Mouse (Mus musculus): ENCODE measurements around the gene Dbx1. TPM values are rescaled to one million over a fixed set of nuclear protein-coding genes. Genes with fewer than 3 reads are reported as not detected.

Gene Dbx1
- total RNA-seq, 2 experiments from 2014 or later: not detected

DNA sequence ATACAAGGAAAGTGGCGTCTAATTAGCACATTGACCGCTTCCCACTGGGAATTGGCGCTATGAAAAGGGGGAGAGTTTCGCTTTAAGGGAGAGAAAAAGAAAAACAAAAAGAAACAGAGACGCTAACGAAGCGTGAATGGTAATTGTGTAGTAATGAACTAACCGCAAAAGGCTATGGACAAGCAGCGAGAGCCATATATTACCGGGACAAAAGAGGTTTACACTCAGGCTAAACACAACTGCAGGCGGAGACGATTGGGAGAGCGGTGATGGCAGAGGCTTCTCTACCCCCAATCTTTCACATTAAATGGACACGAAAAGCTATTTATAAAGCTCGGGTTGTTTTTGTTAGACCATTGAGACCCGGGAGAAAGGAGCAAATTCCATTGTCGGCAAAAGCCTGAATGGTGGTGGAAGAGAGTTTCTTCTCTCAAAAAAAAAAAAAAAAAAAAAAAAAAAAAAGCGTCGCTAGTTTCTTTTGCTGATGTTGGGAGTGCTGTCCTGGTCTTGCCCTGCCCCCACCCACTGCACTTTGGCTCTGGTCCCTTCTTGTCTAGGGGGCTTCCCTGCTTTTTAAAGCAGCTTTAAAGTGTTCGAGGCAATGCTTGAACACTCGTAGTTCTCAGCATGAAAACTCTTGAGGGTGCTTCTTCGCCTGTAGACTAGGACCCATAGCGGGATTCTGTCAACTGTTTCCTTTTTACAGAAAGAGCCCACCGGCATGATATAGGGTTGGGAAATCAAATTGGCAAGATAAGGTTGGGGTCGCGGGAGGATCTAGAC, 2.2 kb downstream of the Dbx1 start:
- no peak for ATAC-seq (replicated peaks; ENCODE audit: low FRiP score, poor library complexity, severe bottlenecking)

DNA sequence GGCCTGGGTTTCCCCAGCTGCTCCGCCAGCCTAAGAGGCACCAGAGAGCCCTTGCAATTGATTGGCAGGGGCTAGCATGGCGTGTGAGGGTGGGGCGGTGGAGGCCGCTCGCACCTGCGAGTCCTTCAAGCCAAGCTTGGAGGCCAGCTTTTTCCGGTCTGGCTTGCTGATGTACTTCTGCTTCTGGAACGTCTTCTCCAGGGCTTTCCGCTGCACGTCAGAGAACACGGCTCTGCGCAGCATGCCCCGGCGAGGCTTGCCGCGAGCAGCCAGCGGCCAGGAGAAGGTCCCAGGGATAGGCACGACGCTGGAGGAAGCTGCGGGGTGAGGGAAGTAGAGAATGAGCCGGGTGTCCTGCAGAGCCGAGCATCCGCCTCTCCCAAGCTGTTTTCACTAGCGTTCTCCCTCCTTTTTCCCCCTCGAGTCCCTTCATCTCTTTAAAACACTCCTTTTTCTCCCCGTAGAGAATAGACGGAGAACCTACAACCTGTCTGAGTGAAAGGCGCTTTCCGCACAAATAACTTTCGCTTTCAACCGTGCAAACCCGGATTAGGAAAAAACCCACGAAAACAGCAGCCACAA, 3.2 kb downstream of the Dbx1 start:
- ATAC-seq (replicated peaks; ENCODE audit: low FRiP score, poor library complexity, severe bottlenecking): no peak

DNA sequence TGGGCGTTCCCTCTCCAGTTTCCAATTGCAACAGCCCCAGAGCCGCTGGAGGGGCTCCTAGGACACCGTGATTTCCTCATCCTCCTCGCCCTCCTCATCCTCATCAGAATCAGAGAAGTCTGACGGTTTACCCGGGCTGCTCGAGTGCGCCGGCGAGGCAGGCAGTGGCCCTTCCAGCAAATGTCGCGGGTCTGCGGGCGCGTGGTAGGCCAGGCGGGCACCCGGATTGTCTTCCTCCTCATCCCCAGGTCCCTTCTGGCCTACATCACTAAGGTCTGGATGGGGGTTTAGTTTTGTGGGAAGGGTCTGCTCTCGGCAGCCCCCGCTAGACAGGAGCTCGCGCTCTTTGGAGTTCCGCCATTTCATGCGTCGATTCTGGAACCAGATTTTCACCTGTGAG, 4.3 kb downstream of the Dbx1 start:
- no peak for ATAC-seq (replicated peaks; ENCODE audit: low FRiP score, poor library complexity, severe bottlenecking)

DNA sequence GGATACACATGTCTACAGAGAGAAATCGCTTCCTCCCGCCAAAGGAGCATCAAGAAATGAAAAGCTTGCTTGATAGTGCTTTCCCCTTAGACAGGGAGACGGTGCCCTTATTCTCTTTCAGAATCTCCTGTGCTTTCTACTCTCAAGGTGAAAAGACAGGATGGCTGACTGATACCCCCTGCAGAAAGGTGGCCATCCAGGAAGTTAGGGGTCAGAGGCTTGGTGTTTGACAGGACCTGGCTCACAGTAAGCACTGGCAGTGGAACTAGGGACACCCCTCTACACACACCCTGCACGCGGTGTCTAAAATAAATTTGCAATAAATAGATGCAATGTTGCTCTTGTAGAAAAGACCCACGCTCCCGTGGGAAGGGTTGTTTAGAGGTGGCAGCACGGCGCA, 4.8 kb downstream of the Dbx1 start:
- ATAC-seq (replicated peaks; ENCODE audit: low FRiP score, poor library complexity, severe bottlenecking): no peak

DNA sequence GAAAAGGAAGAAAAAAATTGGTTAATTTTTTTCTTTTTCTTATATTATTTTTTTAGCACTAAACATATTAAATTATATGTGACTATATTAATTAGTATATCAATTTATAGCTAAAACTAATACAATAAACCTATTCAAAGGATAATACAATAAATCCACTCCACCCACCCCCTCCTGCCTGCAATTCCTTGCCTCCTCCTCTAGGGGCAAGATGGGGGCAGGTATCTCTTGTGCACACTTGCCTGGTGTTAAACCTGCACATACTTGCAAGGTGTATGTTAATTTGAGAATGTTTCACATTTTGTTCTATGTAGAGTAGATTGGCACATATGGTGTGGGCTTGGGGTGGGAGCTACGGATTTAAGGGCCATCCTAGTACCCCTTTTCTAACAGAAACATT, 16.5 kb downstream of the Dbx1 start:
- no peak for ATAC-seq (replicated peaks; ENCODE audit: low FRiP score, poor library complexity, severe bottlenecking)

DNA sequence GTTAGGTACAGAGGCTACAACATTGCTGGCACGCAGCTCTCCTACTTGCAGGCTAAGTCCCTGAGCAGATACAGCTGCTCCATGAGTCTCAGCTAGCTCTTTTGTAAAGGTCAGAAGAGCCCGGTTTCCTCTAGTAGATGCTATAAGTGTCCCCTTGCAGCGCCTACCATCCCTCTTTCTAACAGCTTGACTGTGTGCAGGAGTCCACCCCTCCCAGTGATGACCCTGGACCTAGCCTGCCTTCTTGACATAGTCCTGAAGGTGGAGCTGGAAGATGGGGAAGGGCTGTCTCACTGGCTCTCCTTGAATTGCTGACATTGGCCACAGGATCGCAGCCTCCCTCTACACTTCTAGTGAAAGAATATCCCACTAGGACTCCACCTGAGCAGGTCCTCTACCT, 19.6 kb downstream of the Dbx1 start:
- no peak for ATAC-seq (replicated peaks; ENCODE audit: low FRiP score, poor library complexity, severe bottlenecking)

DNA sequence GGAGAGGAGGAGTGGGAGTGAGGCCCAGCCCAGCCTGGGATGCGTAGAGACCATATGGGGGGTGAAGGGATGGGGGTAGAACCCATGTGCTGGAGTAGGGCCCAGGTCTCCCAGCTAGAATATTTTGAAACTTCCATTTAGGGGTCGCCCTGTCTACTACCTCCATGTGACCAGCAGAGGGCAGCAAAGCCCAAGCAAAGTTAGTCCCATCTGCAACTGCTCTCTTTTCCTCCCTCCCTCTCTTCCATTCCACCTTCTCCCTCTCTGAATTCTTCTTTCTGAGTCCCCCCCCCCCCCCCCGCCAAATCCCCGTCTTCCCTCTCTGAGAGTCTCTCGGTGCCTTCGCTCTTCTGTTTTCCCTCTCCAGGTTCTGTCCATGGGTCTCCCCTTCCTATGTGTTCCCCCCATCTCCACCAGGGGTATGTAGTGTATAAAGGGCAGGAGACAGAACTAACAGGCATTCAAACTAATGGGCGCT, 20.4 kb downstream of the Dbx1 start:
- no peak for ATAC-seq (replicated peaks; ENCODE audit: low FRiP score, poor library complexity, severe bottlenecking)

DNA sequence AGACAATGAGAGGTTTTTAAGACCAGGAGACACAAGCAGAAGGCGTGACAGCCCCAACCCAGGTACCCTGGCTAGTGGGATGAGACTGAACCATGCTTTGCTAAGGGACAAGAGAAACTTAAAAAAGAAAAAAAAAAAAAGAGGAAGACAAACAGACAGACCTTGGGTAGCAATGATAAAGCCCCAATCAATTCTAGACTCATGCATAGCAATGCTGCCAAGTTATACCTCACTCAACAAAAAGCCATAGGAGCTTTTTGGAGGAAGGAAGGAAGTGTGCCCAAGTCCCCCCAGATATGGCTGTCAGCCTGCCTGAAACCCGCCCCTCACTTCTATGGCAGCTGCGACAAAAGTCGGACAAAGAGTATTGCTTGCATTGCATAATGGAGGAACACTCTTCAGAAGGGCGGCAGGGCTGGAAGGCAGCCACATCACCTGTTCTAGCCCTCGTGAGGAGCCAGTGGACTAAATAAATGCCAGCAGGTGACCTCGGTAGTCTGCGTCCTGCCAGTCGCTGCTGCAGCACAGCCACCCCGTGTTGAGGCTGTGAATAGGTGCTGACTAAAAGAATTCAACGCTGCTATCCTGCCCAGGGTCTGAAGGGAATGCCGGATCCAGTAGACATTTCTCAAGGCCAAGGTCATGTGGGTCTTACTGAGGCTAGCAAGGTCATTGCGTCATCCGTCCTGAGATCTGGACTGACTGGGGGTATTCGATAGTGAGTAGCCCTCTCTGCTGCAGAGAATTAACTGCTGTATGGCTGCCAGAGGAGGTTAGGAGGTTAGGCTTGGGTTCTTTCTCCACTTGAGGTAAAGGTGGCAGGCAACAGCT, 31.5 kb downstream of the Dbx1 start:
- no peak for ATAC-seq (replicated peaks; ENCODE audit: low FRiP score, poor library complexity, severe bottlenecking)

DNA sequence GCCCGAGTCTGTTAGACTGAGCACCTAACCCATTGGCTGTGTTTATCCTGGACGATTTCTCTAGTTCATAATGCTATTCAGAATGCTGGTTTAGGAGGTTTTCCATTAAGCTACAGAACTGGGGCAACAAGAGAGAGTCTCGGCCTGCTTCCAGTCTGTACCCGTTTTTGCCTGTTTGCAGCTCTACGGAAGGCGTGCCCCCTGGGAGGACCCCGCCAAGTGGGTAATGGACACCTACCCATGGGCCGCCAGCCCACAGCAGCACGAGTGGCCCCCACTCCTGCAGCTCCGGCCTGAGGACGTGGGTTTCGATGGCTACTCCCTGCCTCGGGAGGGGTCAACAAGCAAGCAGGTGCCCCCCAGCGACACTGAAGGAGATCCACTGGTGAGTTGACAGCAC, 32.4 kb downstream of the Dbx1 start:
- ATAC-seq (replicated peaks; ENCODE audit: low FRiP score, poor library complexity, severe bottlenecking): no peak

DNA sequence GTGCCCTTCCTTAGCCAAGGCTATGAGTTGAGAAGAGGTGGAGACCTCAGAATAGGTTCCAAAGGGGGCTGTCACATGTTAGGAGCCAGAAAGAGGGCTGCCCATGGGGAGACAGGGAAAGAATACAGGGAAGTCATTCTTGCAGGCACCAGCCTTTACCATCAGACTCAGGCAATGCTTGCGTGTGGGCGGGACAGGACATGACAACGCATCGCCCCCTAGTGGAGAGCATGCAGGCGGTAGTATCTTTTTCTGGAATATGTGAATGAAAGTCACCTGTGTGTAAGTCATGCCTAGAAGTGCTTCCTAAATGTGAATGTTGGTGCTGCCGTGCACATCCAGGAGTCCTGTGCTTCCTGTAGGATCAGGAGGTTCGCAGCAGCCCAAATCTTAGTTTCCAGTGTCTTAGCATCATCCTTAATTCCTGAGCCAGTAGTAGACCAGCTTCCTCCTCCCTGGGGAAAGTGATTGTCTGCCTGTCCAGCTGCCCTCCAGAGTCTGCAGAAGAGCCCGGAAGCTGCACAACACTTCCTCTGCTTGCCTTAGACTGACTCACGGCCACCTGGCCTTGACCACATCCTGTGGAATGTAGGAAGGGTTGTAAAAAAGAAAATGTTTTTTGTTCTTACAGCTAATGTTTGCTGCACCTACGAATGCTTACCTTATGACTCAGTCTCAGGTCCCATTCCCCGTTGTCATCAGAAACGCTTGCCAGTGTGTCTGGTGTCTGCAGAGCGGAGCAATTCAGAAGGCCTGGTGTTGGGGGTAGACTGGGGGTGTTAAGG, 35.3 kb downstream of the Dbx1 start:
- ATAC-seq (replicated peaks; ENCODE audit: low FRiP score, poor library complexity, severe bottlenecking): no peak

DNA sequence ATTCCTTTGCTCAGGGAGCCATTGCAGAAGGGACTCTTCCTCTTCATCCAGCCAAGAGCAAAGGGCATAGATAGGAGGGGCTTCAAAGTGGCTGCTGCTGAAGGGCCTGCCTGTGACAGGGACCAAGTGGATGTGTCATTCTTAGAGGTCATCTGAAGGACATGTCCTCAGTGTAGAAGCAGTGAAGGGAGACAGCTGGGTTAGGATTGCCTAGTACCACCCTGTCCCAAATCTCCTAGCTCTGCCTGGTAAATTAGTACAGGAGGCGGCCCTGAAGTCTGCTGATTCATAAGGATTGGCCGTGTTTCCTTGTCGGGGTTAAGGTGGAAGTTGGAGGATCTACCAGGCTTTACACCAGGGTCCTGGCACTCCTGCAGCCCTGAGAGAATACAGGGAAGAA, 36.7 kb downstream of the Dbx1 start:
- no peak for ATAC-seq (replicated peaks; ENCODE audit: low FRiP score, poor library complexity, severe bottlenecking)

DNA sequence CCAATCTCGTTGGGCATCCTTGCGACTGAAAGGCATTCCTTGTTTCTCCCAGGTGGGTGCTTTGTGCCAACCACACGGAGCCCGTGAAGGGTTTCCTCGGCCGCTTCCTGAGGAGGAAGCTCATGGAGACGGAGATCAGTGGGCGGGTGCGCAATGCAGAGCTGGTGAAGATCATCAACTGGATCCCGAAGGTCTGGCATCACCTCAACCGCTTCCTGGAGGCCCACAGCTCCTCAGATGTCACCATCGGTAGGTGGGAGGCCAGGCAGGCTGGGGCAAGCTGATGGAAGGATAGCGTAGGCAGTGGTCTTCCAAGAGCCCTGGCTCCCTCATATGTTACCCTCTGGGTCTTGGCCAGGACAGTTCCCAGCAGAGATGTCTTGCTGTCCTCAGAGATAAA, 38.4 kb downstream of the Dbx1 start:
- ATAC-seq (replicated peaks; ENCODE audit: low FRiP score, poor library complexity, severe bottlenecking): no peak

DNA sequence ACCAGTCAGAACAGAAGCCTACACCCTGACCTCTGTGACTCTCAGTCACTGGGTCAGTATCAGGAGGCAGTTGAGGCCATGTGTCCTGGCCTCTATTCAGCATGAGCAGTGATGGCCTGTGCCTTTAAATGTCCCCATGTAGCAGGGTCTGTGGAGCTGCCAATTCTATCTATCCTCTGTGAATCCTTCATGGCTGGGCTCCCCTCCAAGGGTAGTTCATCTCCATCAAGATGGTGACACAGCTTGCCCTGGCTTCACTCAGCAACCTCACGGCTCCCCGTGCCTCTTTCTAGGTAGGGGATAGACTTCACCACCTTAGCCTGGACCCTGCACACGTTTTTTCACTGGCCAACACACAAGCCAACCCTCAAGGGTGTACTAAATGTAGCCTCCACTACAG, 38.9 kb downstream of the Dbx1 start:
- ATAC-seq (replicated peaks; ENCODE audit: low FRiP score, poor library complexity, severe bottlenecking): no peak

DNA sequence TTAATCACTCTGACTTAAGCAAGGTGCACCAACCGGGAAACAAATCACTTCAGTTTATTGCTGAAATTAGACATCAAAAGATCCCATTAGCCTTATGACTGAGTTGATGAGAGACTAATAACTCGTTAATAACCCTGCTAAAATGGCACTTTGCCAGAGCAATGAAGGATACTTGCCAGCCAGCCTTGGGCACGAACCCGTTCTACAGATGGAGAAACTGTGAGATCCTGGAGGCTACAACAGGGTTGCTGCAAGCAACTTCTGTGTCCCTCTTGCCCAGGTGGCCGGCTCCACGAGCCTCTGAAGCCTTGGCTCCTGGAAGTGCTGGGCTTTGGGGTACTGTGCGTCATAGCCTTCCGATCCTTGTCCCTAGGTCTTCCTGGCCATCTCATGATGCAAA, 47.0 kb downstream of the Dbx1 start:
- ATAC-seq (replicated peaks; ENCODE audit: low FRiP score, poor library complexity, severe bottlenecking): no peak

DNA sequence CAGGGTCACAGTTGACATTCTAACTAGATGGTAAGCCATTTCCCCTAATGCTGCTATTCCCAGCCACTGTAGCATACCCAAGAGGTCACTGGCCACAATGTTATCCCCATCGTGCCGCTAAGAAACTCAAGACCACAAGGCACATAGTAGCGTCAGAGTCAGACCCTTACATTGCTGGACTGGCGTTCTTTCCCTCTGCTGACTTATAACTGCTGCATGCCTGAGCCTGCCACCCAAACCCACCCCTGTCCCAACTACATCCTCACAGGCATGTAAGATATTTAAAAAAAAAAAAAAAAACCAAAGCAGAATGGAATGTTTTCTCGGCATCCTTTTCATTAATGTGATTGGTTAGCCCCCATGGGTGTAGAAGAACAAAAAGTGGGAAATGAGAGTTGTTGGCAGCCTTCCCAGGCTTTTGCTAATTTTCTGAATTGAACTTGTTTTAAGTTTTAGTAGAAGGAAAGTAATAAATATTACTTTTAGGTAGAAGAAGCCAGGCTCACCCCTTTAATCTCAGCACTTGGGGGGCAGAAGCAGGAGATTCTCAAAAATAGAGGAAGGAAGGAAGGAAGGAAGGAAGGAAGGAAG, 50.0 kb downstream of the Dbx1 start:
- no peak for ATAC-seq (replicated peaks; ENCODE audit: low FRiP score, poor library complexity, severe bottlenecking)

DNA sequence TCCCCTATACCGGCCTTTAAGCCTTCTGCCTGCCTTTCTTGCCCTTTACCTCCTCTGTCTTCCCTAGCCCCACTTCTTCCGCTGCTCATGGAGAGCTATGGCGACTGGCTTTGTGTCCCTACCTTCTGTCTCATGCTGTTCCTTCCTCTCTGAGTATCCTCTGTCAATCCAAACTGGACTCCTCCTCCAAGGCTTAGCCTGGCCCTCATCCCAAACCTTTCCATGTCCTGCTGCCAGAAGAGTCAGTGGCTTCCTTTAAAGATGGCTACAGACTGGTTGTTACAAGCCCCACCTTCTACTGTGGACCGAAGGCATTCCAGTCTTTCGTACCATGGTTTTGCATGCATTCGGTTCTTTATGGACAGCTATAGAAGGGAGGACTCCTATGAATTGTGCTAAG, 53.5 kb downstream of the Dbx1 start:
- ATAC-seq (replicated peaks; ENCODE audit: low FRiP score, poor library complexity, severe bottlenecking): no peak

DNA sequence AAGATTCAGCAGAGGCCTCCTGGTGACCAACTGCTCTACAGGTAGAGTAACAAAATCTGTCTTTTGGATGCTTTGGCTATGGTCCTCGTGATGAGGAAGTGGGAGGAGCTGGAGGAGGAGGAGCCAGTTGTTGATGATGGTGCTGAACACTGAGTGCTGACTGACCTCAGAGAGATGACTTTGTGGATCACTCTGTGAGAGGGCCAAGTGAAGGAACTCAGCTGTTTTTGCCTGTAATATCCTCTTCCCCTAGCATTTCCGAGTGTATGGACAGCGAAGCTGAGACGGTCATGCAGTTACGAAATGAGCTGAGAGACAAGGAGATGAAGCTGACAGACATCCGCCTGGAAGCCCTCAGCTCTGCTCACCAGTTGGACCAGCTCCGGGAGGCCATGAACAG, 54.1 kb downstream of the Dbx1 start:
- ATAC-seq (replicated peaks; ENCODE audit: low FRiP score, poor library complexity, severe bottlenecking): no peak

DNA sequence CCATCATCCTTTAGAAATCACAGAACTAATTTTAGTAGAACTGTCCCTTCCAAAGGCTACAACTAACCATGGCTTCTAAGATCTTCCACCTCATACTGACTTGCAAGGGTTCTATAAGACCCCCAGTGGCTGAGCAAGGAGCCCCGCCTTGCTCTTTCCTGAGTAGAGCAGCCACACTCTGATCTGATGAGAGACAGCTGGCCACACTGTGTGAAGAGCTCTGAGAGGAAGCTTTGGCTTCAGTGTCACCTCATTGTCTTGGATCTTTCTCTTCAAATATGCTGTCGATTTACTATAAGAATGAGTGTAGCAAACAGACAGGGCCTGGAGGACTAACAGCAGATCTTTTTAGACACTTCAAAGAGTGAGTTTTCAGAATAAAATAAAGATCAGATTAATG, 54.7 kb downstream of the Dbx1 start:
- ATAC-seq (replicated peaks; ENCODE audit: low FRiP score, poor library complexity, severe bottlenecking): no peak
